Mouse (Mus musculus) left cerebral cortex, adult 9 months (tissue): ENCODE measurements around the gene Rpl7a.

Experiments
- DNase-seq, 2 experiments: peaks; one replicate each; pipeline ENCODE4 v3.0.0; 2022; ENCODE audit warnings: low spot score in 2 of 2

Gene Rpl7a

DNA sequence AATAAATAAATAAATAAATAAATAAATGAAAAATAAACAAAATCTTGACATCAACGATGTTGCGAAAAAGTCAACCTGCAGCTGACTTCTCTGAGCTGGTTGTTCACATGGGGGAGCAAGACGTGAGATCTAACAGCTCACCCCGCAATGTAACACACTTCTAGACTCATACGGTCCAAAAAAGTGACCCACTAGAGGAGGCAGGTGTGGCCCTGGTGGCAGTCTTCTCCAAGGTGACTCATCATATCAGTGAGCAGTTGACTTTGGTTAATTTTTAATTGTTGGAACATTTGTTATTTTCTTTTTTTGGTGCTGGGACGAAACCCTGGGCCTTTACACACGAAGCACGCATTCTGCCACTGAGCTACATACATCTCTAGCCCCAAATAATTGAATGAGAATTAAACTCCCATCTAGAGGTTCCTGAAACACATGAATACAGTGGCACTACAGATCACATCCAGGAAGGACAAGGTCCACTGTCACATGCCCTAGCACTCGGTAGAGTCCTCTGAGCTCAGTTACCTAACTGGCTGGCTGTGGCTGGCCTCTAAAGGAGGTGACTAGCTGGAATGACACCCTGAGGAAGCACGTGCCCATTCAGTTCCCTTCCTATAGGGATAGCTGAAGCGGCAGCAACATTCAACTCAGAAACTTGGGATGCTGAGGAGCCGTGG, 46.4 kb downstream of the Rpl7a start:
- no peak for DNase-seq

- no peak for DNase-seq
These were observed 46.9 kb downstream of the Rpl7a start for GRCm38 (mm10) chr2:26957488-26957859.

GRCm38 (mm10) chr2:26960756-26961155, 50.2 kb downstream of the Rpl7a start:
- DNase-seq = no peak
